Mouse (Mus musculus) hindbrain, embryonic 10.5 days (tissue): ENCODE measurements at regions not wholly inside any gene's neighbourhood (a gene's known extent, or its start where the extent isn't known, plus 50 kb on each side); places are given as distances from the start of the nearest gene placed in this dataset.

ENCODE experiments used
- DNase-seq: peaks from one replicate; pipeline ENCODE4 v3.0.0-alpha.2; 2017; ENCODE audit warnings: low spot score
- H3K27ac ChIP-seq: fragments of 300-500 bp; sonication (generic); 2 replicates; pipeline ENCODE4 v1.5.1; 2016; ENCODE audit warnings: mild to moderate bottlenecking, moderate library complexity
- H3K27me3 ChIP-seq: fragments of 300-500 bp; sonication (generic); 2 replicates; pipeline ENCODE4 v1.6.1; 2016; ENCODE audit warnings: mild to moderate bottlenecking; ENCODE audit not compliant: poor library complexity, insufficient read depth, severe bottlenecking
- H3K36me3 ChIP-seq: fragments of 300-500 bp; sonication (generic); 2 replicates; pipeline ENCODE4 v1.6.1; 2016; ENCODE audit warnings: mild to moderate bottlenecking, moderate library complexity
- H3K4me1 ChIP-seq: fragments of 300-500 bp; sonication (generic); replicated peaks from 2 replicates; pipeline ENCODE4 v1.6.1; 2016; ENCODE audit warnings: mild to moderate bottlenecking
- H3K4me3 ChIP-seq: fragments of 300-500 bp; sonication (generic); 2 replicates; pipeline ENCODE4 v1.5.1; 2016; ENCODE audit warnings: mild to moderate bottlenecking, moderate library complexity
- H3K9me3 ChIP-seq: fragments of 300-500 bp; sonication (generic); 2 replicates; pipeline ENCODE4 v1.6.1; 2016; ENCODE audit warnings: mild to moderate bottlenecking, moderate library complexity
- WGBS: fragments of 180-500 bp; shearing (Covaris S2); methylation state at CpG from one replicate; pipeline ENCODE4 v1.1.7; 2016; 5-methylcytosine and 5-hydroxymethylcytosine counted together

GRCm38 (mm10) chr1:177663163-177663562 lies 66.5 kb upstream of the 1700016C15Rik start:
- Histone ChIP-seq H3K27me3 (no peaks in the 10 kb centered on the region), H3K4me3 (no peak overlapping the region), H3K36me3 (no peaks in the 10 kb centered on the region), H3K9me3 (no peaks in the 10 kb centered on the region), H3K4me1 (no peaks in the 10 kb centered on the region), H3K27ac (no peak overlapping the region)
- WGBS, result 77% methylated on average over 7 of the region's 7 CpGs
- no peak for DNase-seq

GRCm38 (mm10) chr1:177667041-177667791 lies 62.4 kb upstream of the 1700016C15Rik start:
- Histone ChIP-seq H3K27me3 (no peaks in the 10 kb centered on the region), H3K4me3 (no peak overlapping the region), H3K36me3 (no peaks in the 10 kb centered on the region), H3K27ac (no peak overlapping the region), H3K9me3 (no peaks in the 10 kb centered on the region), H3K4me1 (no peaks in the 10 kb centered on the region)
- WGBS, result 91% methylated on average over 8 of the region's 8 CpGs
- DNase-seq, result no peak

GRCm38 (mm10) chr1:177670576-177670975 lies 59.0 kb upstream of the 1700016C15Rik start:
- no peaks in the 10 kb centered on the region for H3K4me1 ChIP-seq
- WGBS, result 90% methylated on average over 1 of the region's 1 CpGs

GRCm38 (mm10) chr1:177676657-177677056 lies 53.0 kb upstream of the 1700016C15Rik start:
- no peaks in the 10 kb centered on the region for H3K9me3 ChIP-seq
- 93% methylated on average over 5 of the region's 5 CpGs for WGBS
- H3K36me3 ChIP-seq, result no peaks in the 10 kb centered on the region
- no peak overlapping the region for H3K4me3 ChIP-seq
- H3K27ac ChIP-seq, result no peak overlapping the region
- no peaks in the 10 kb centered on the region for H3K4me1 ChIP-seq
- H3K27me3 ChIP-seq, result no peaks in the 10 kb centered on the region
- DNase-seq, result no peak

More at GRCm38 (mm10) chr1:177670576-177670975, 59.0 kb upstream of the 1700016C15Rik start:
- no peaks in the 10 kb centered on the region for H3K27me3 ChIP-seq
- H3K9me3 ChIP-seq, result no peaks in the 10 kb centered on the region
- no peaks in the 10 kb centered on the region for H3K36me3 ChIP-seq
- no peak overlapping the region for H3K4me3 ChIP-seq
- no peak overlapping the region for H3K27ac ChIP-seq
- no peak for DNase-seq

GRCm38 (mm10) chr1:177678832-177679231 lies 50.8 kb upstream of the 1700016C15Rik start:
- Histone ChIP-seq H3K36me3 (no peaks in the 10 kb centered on the region), H3K27me3 (no peaks in the 10 kb centered on the region), H3K4me1 (peaks cover 6% of the 10 kb centered on the region), H3K4me3 (no peak overlapping the region), H3K9me3 (no peaks in the 10 kb centered on the region), H3K27ac (no peak overlapping the region)
- DNase-seq, result no peak
- WGBS, result 89% methylated on average over 4 of the region's 4 CpGs
